Mouse (Mus musculus): ENCODE data around the gene Stk32b. TPM values are rescaled to one million over a fixed set of nuclear protein-coding genes. Genes with fewer than 3 reads are reported as not detected.

Stk32b gene
- polyA plus RNA-seq (2014; fragmentation: Illumina TruSeq; extraction: RNeasy Lipid Tissue Mini Kit (QIAGEN cat#74804); ENCODE audit: low read depth, low replicate concordance): not detected

DNA sequence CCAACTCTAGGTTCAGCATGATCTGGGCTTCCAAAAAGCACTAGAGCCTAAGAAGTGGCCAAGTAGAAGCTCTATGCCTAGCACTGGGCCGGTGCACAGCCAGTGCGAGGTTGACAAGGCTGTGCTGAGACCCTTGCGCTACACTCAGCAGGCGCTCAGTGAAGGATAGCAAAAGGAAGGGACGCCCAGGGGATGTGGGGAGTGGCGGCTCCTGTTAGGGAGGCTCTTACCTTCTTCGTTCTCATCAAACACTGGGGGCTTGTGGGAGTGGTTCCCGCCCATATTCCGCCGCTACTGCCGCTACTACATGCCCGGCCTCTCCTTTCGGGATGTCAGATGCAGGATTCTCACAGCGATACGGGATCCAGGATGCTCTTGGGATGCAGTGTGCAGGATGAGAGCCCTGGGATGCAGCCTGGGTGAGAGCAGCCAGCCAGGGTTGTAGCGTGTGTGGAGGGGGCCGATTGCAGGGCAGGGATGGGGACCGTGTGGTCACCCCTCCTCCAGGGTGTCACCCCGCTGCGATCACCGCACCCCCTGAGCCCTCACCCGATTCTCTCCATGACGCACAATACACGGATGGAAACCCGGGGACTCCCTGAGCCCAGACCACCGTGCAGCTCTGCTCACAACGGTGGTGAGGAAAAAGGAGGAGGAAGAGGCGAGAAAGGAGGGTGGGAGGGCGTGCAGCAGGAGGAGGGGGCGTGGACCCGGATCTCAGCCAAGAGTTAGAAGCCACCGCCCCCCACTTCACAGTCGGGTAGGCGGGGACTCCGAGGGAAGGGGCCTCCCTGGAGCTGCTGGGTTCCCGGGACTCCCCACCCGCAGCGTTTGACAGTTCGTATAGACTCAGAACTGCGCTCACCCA is at the start of gene Stk32b:
TSS of gene Stk32b (minus strand) at position 667 of the 868 bp plus-strand sequence.

DNA sequence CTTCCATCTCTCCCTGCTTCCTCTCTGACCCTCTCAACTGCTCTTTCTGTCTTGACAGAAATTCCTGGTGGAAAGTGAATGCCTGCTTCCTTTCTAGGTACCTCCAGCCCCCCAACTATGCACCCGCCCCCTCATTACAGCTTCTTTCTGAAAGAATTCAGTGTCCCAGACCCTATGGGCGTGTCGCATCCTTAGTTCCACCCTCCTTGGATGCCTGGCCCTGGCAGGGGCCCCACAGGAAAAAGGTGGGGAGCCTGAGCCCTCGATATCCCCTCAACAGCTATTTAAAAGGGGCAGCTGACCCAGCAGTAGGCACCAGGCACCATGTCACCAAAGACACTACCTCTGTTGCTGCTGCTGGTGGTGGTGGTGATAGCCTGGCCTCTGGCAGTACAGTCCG is 18.3 kb upstream of the Stk32b start, which contains the start of gene Cytl1:
TSS of gene Cytl1 (plus strand) at position 296 of the 400 bp plus-strand sequence.

Other genes starting within 250 kb of the Stk32b start
- not detected for gene Cytl1, start 18.3 kb upstream of the Stk32b start, polyA plus RNA-seq (2014; fragmentation: Illumina TruSeq; extraction: RNeasy Lipid Tissue Mini Kit (QIAGEN cat#74804); ENCODE audit: low read depth, low replicate concordance)
- not detected for gene Msx1, start 107.4 kb upstream of the Stk32b start, polyA plus RNA-seq (2014; fragmentation: Illumina TruSeq; extraction: RNeasy Lipid Tissue Mini Kit (QIAGEN cat#74804); ENCODE audit: low read depth, low replicate concordance)

Measured in liver, adult 10 weeks (tissue).